Mouse (Mus musculus): ENCODE measurements around the gene Trim62. TPM values are rescaled to one million over a fixed set of nuclear protein-coding genes. Genes with fewer than 3 reads are reported as not detected.
A peak's percentile ranks its signal among the peaks of the same experiment; 100 is the strongest.

Gene Trim62
- polyA plus RNA-seq, 1 experiment: 33.5 TPM

DNA sequence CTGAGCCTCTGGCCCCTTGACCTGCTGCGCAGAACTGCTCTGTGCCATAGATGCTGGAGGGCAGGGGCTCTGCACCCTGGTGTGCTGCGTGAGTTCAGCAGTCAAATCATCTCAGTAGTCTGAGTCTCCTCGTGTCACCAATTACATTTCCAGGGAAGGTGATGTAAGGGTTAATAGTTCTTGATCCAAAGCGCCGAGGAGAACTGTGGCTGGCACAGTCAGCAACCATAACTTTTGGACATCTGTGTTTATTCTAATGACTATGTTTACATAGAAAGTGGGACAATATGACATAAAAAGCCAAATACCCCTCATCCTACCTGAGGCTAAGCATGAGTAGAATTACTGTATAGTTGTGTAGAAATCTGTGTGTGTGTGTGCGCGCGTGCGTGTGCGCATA is 3.6 kb downstream of the Trim62 start:
- DNase-seq (ENCODE audit: low read depth): peak; percentile 58
- TF ChIP-seq POLR2A (IDR thresholded peaks at IDR 0.05; ENCODE audit: borderline replicate concordance, extremely low read depth, insufficient read depth, insufficient read length, poor library complexity, severe bottlenecking): no peak
- TF ChIP-seq CTCF (IDR thresholded peaks at IDR 0.05; ENCODE audit: borderline replicate concordance, extremely low read depth, insufficient read depth, insufficient read length): no peak

DNA sequence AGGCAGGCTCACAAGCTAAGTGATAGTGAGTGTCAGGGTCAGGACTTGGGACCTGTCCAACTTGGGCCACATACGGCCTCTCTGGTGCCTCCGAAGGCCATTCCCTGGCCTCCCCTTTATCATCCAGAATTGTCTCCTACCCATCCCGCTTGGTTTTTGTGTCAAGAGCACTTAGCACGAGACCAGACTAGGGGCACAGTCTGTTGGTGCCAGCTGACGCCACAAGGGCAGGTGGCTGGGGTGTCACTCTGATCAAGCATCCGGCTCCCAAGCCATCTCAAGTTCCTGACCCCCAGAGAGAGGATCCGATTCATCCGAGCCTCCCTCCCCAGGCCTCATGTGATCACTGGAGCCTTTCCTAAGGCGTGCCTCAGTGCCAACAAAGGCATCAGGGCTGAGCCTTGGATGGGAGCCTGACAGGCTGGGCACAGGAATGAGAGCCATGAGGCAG is 4.3 kb downstream of the Trim62 start:
- peak; percentile 72 for DNase-seq (ENCODE audit: low read depth)
- TF ChIP-seq CTCF (IDR thresholded peaks at IDR 0.05; ENCODE audit: borderline replicate concordance, extremely low read depth, insufficient read depth, insufficient read length): no peak
- no peak for TF ChIP-seq POLR2A (IDR thresholded peaks at IDR 0.05; ENCODE audit: borderline replicate concordance, extremely low read depth, insufficient read depth, insufficient read length, poor library complexity, severe bottlenecking)

DNA sequence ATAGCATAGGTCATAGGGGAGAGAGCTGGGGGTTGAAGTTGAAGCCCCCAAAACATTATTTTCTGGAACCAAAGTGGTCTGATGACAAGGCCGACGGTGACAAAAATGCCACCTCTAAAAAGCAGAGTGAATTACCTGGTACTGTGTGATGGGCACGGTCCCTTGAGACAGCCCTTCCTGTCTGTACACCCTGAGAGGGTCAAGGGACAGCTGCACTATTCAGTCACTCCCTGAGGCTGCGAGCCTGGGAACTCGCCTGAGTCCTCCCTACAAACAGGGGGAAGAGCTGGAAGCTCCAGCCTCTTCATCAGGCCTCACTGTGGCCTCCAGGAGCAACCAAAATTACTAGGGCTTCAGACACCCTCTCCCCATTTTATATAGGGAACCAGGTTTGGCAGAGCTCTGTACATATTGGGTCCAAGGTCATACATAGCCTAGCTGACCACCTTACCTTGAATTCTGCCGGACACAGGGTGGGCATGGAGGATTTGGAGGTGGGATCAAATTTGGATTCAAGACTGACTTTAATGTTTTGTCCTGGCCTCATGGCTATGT is 5.1 kb downstream of the Trim62 start:
- DNase-seq (ENCODE audit: low read depth): no peak
- TF ChIP-seq POLR2A (IDR thresholded peaks at IDR 0.05; ENCODE audit: borderline replicate concordance, extremely low read depth, insufficient read depth, insufficient read length, poor library complexity, severe bottlenecking): no peak
- no peak for TF ChIP-seq CTCF (IDR thresholded peaks at IDR 0.05; ENCODE audit: borderline replicate concordance, extremely low read depth, insufficient read depth, insufficient read length)

DNA sequence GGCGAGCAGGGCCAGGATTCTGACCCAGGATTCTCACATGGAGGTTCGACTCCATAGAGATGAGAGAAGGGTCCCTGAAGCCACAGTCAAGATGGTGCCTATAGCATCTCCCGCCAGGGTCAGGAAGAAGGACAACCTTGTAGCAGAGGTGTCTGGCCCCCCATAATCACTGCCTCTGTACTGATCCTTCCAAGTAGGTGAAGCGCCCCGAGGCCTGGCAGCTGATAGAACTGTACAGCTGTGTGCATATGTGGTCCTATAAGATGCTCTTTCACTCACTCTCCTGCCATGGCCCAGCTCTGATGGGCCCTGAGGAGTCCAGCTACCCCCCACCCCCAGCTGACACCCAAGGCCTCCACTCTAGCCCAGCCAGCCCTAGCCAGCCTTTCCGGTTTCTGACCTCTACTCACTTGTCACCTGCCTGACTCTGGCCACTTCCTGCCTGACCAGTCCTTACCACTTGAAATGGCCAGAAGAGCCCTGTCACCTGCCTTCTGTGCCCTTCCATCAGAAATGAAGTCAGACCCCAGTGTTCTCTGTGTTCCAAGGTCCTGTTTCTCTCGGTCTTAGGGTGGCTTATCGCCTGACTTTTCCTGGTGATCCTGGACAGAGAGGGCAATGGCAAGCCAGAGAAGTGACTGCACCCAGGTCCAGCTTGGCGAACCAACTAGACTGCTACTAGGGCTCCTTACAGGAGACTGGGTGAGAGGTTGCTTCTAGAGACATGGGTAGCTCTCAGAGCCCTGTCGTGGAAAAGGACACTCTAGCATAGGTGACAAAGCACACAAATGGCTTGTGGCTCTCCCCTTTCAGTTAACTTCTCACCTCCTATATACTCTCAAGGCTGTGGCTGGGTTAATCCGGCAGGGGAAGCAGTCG is 6.6 kb downstream of the Trim62 start:
- TF ChIP-seq CTCF (IDR thresholded peaks at IDR 0.05; ENCODE audit: borderline replicate concordance, extremely low read depth, insufficient read depth, insufficient read length): no peak
- TF ChIP-seq POLR2A (IDR thresholded peaks at IDR 0.05; ENCODE audit: borderline replicate concordance, extremely low read depth, insufficient read depth, insufficient read length, poor library complexity, severe bottlenecking): no peak
- DNase-seq (ENCODE audit: low read depth): no peak

DNA sequence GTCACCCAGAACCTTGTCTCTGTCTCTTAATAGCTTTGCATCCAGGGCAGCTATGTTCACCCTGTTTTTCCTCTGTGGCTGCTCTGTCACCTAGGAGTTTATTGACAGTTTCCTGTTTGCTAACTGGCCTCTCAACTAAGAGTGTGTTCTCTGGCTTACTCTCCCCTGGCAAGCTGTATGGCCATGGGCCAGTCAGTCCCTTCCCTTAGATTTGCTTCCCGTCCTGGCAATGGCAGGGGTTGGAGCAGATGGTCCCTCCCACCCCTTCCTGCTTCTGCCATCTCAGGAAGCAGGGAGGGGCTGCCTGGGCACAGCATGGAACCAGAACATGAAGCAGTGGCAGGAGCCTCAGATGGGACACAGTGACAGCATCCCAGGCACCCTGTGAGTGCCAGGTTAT is 7.8 kb downstream of the Trim62 start:
- TF ChIP-seq CTCF (IDR thresholded peaks at IDR 0.05; ENCODE audit: borderline replicate concordance, extremely low read depth, insufficient read depth, insufficient read length) (no peak), POLR2A (IDR thresholded peaks at IDR 0.05; ENCODE audit: borderline replicate concordance, extremely low read depth, insufficient read depth, insufficient read length, poor library complexity, severe bottlenecking) (no peak)
- DNase-seq (ENCODE audit: low read depth): peak; percentile 84

DNA sequence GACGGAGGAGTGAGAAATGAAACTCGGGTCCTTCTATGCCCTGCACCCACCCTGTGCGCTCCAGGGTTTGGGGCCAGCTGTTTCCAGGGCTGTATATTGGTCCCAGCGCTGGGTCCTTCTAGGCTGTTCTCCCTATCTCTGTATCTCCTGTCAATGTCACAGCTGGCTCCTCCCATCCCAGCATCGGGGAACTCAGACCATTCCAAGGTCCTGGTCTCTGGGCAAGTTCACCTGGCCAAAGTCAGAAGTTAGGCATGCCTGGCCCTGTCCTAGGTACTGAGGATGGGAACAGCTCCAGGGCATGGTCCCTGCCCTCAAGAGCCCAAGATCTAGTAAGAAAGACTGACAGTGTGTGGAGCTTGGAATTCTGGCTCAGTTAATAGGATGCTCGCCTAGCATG is 8.4 kb downstream of the Trim62 start:
- no peak for TF ChIP-seq CTCF (IDR thresholded peaks at IDR 0.05; ENCODE audit: borderline replicate concordance, extremely low read depth, insufficient read depth, insufficient read length)
- no peak for TF ChIP-seq POLR2A (IDR thresholded peaks at IDR 0.05; ENCODE audit: borderline replicate concordance, extremely low read depth, insufficient read depth, insufficient read length, poor library complexity, severe bottlenecking)
- no peak for DNase-seq (ENCODE audit: low read depth)

DNA sequence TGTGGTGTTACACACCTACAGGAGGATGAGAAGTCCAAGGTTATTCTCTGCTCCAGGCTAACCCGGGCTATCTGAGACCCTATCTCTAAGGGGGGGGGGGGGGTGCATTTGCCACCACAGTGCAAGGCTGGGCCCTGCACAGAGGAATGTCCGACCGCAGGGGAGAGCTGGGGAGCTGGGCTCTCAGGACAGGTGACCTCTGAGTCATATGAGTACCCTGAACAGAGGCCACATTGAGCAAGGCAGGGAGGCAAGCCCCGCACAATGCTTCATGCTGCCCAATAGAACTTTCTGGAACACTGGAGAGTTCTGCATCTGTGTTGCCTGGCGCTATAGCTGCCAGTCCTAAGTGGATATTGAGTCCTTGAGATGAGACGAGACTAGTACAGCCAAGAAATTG is 8.8 kb downstream of the Trim62 start:
- DNase-seq (ENCODE audit: low read depth): no peak
- TF ChIP-seq POLR2A (IDR thresholded peaks at IDR 0.05; ENCODE audit: borderline replicate concordance, extremely low read depth, insufficient read depth, insufficient read length, poor library complexity, severe bottlenecking): no peak

DNA sequence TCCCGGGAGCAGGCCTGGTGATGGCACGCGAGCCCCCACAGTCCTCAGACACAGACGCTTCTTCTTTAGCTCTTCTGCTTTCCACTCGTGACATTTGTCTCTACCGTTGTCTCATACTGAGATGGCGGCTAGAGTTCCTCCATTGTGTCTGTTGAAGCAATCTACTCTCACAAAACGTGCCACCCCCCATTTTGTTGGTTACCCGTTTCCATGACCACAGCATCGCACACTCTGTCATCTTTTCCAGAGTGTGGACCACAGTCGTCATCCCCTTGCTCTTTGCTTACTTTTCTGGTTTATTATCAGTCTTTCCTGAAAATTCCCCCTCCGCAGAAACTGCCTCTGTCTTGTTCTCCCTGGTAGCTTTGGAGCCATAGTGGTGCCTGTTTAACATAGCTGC is 10.7 kb downstream of the Trim62 start:
- DNase-seq (ENCODE audit: low read depth): no peak
- no peak for TF ChIP-seq CTCF (IDR thresholded peaks at IDR 0.05; ENCODE audit: borderline replicate concordance, extremely low read depth, insufficient read depth, insufficient read length)
- TF ChIP-seq POLR2A (IDR thresholded peaks at IDR 0.05; ENCODE audit: borderline replicate concordance, extremely low read depth, insufficient read depth, insufficient read length, poor library complexity, severe bottlenecking): no peak

DNA sequence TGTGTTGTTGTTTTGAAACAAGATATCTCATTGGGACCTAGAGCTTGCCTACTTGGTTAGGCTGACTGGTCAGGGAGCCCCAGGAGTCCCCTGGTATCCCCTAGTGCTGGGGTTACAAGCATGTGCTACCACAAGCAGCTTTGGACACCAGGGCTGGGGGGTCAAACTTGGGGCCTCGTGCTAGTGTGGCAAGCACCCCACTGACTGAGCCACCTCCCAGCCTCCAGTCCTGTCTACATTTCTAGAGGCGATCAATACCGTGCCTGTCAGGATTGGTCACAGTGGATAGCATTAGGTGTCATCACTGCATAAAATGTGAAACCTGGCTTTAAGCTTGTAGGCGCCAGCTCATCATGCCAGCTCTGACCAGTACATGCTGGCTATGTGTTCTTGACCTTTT is 12.5 kb downstream of the Trim62 start:
- no peak for DNase-seq (ENCODE audit: low read depth)
- TF ChIP-seq POLR2A (IDR thresholded peaks at IDR 0.05; ENCODE audit: borderline replicate concordance, extremely low read depth, insufficient read depth, insufficient read length, poor library complexity, severe bottlenecking): no peak
- TF ChIP-seq CTCF (IDR thresholded peaks at IDR 0.05; ENCODE audit: borderline replicate concordance, extremely low read depth, insufficient read depth, insufficient read length): no peak

DNA sequence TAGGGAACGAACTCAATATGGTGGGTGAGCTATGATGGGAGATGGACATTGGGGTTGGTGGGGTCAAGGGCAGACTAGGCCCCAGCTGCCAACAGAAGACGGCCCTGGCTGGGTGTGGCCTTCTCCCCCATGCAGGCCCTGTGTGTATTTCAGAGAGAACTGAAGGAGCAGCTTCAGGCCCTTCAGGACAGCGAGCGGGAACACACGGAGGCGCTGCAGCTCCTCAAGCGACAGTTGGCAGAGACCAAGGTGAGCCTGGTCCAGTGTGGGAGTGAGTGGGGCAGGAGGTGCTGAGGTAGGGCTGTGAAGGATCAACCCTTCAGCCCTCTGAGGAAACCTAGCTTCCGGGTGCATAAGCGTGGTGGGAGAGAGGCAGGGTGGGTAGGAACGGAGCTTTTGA is 13.3 kb downstream of the Trim62 start:
- no peak for TF ChIP-seq CTCF (IDR thresholded peaks at IDR 0.05; ENCODE audit: borderline replicate concordance, extremely low read depth, insufficient read depth, insufficient read length)
- no peak for TF ChIP-seq POLR2A (IDR thresholded peaks at IDR 0.05; ENCODE audit: borderline replicate concordance, extremely low read depth, insufficient read depth, insufficient read length, poor library complexity, severe bottlenecking)
- DNase-seq (ENCODE audit: low read depth): no peak

DNA sequence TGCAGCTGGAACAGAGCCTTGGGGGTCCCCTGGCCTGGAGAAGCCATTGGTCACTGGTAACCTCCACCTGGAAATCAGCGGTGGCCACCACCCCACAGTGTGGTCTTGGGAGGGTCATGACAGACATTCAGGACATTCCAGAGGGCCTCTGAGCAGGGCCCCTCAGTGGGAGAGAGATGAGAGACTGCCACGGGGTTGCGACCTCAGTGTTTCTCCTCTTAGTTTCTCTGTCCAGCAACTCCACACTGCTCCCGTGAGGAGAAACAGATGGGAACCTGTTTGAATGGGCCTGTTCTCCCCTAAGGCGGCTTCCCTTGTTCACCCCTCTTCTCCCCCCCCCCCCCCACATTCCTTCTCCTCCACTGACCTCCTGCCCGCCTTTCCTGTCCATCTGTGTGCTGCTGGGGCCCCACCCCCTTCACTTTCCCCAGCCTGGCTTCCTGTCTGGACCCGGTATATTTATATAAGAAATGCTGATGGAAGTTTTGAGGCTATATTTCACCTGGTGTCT is 14.6 kb downstream of the Trim62 start:
- peak; percentile 34 for DNase-seq (ENCODE audit: low read depth)
- TF ChIP-seq POLR2A (IDR thresholded peaks at IDR 0.05; ENCODE audit: borderline replicate concordance, extremely low read depth, insufficient read depth, insufficient read length, poor library complexity, severe bottlenecking): no peak
- no peak for TF ChIP-seq CTCF (IDR thresholded peaks at IDR 0.05; ENCODE audit: borderline replicate concordance, extremely low read depth, insufficient read depth, insufficient read length)

DNA sequence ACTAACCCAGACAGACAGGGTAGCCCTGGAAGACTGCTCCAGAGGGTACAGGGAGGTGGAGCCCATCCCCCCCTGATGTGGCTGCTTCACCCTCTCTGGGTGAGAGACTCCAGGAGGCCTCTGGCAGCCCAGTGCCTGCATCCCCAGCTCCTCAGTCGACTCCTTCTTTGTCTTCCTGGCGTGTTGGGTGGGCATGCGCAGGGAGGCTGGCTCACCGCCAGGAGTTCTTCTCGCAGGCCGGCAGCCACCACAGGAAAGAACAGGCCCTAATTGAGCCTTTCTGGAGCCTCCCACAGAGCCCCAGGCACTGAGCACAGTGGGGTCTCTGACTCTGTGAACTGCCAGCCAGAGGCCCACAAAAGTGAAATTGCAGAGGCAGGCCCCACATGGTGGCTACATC is 16.0 kb downstream of the Trim62 start:
- DNase-seq (ENCODE audit: low read depth): peak; percentile 98
- peak; percentile 49; the same call in 1 of the 2 replicates for TF ChIP-seq POLR2A (IDR thresholded peaks at IDR 0.05; ENCODE audit: borderline replicate concordance, extremely low read depth, insufficient read depth, insufficient read length, poor library complexity, severe bottlenecking)
- TF ChIP-seq CTCF (IDR thresholded peaks at IDR 0.05; ENCODE audit: borderline replicate concordance, extremely low read depth, insufficient read depth, insufficient read length): peak; percentile 19; the same call in 1 of the 2 replicates

Data from brain, embryonic 14.5 days (tissue).